Mouse (Mus musculus): ENCODE measurements at regions not wholly inside any gene's neighbourhood (a gene's known extent, or its start where the extent isn't known, plus 50 kb on each side); places are given as distances from the start of the nearest gene placed in this dataset.

DNA sequence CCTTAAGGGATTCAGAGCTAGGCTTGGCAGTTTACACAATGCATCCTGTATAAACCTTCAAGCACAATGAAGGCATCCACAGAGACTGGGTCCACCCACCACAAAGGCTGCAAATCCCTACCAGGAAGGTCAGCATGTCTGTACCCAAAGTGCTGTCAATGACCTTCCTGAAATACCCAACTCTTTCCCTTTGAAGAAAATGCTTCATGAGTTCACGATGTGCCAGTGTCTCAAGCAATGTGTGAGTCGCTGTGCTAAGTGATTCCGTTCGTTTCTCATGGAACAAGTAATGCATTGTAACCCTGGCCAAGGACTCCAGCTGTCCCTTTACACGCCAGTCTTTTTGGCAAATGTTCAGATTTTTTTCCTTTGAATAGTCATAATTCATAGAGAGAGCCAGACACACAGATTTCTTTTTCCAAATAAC is 305.4 kb upstream of the Xrcc4 start:
- Histone ChIP-seq H3K36me3 (ENCODE audit: control insufficient read depth, insufficient read depth, low read length) (no peaks in the 10 kb centered on the region), H3K4me1 (ENCODE audit: control insufficient read depth, insufficient read depth, low read length) (no peaks in the 10 kb centered on the region), H3K79me2 (replicated peaks; ENCODE audit: control insufficient read depth, insufficient read depth, low read length) (no peaks in the 10 kb centered on the region), H3K27ac (no peak overlapping the region), H3K4me3 (no peak overlapping the region), H3K9ac (ENCODE audit: low read depth, low read length) (no peak overlapping the region), H3K27me3 (ENCODE audit: control insufficient read depth, insufficient read depth, low read length) (no peaks in the 10 kb centered on the region)
- peak; percentile 19 to 25 for DNase-seq
- 51% methylated on average over 5 of the region's 5 CpGs for WGBS
- intact Hi-C loops (cut with DNase I), result no loop called here
- TF ChIP-seq CTCF (IDR thresholded peaks at IDR 0.05), result no peak
- TF ChIP-seq POLR2A (IDR thresholded peaks at IDR 0.05; ENCODE audit: insufficient read depth, low read depth, low read length), result no peak
- no peak for TF ChIP-seq EP300 (IDR thresholded peaks at IDR 0.05; ENCODE audit: insufficient read depth, low read depth, low read length)

DNA sequence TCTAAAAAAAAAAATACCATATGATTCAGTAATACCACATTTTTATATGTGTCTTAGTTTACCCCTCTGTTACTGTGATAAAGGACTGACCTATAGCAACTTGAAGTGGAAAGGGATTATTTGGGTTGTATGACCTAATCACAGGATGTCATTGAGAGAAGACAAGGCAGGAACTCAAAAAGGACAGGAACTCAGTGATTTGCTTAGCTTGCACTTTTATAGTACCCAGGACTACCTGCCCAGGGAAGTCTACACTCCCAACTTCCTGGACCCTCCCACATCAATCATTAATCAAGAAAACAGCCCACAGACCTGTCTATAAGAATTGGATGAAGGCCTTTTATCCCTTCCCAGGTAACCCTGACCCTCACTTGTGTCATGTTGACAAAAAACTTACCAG is 303.0 kb upstream of the Xrcc4 start:
- H3K27me3 ChIP-seq (ENCODE audit: control insufficient read depth, insufficient read depth, low read length), result no peaks in the 10 kb centered on the region
- H3K4me3 ChIP-seq, result no peak overlapping the region
- TF ChIP-seq POLR2A (IDR thresholded peaks at IDR 0.05; ENCODE audit: insufficient read depth, low read depth, low read length) (no peak), EP300 (IDR thresholded peaks at IDR 0.05; ENCODE audit: insufficient read depth, low read depth, low read length) (no peak), CTCF (IDR thresholded peaks at IDR 0.05) (no peak)
- H3K36me3 ChIP-seq (ENCODE audit: control insufficient read depth, insufficient read depth, low read length), result no peaks in the 10 kb centered on the region
- no peak overlapping the region for H3K9ac ChIP-seq (ENCODE audit: low read depth, low read length)
- H3K4me1 ChIP-seq (ENCODE audit: control insufficient read depth, insufficient read depth, low read length), result no peaks in the 10 kb centered on the region
- intact Hi-C loops (cut with DNase I), result no loop called here
- DNase-seq, result no peak
- H3K79me2 ChIP-seq (replicated peaks; ENCODE audit: control insufficient read depth, insufficient read depth, low read length), result no peaks in the 10 kb centered on the region
- no peak overlapping the region for H3K27ac ChIP-seq

DNA sequence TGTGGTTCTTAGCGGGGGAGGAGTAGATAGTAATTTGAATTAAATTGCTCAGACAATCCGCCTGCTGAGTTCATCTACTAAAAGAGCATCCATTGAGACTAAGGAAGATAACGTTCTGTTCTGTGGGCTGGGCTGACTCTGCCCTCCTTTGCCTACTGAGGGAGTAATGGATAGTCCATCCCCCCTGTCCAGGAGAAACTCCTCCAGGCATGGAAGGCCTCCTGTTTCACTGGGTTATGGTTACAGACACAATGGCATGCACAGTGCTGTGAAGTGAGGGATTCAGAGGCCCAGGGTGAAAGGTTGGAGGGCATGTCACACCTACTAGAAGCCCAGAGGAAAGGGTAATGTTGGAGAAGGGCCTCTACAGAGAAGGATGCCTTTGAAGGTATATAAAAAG is 287.2 kb upstream of the Xrcc4 start:
- Histone ChIP-seq H3K27me3 (ENCODE audit: control insufficient read depth, insufficient read depth, low read length) (no peaks in the 10 kb centered on the region), H3K4me1 (ENCODE audit: control insufficient read depth, insufficient read depth, low read length) (no peaks in the 10 kb centered on the region), H3K79me2 (replicated peaks; ENCODE audit: control insufficient read depth, insufficient read depth, low read length) (no peaks in the 10 kb centered on the region), H3K36me3 (ENCODE audit: control insufficient read depth, insufficient read depth, low read length) (no peaks in the 10 kb centered on the region), H3K9ac (ENCODE audit: low read depth, low read length) (no peak overlapping the region), H3K4me3 (no peak overlapping the region), H3K27ac (no peak overlapping the region)
- intact Hi-C loops (cut with DNase I), result no loop called here
- 80% methylated on average over 3 of the region's 3 CpGs for WGBS
- no peak for DNase-seq
- TF ChIP-seq CTCF (IDR thresholded peaks at IDR 0.05) (no peak), EP300 (IDR thresholded peaks at IDR 0.05; ENCODE audit: insufficient read depth, low read depth, low read length) (no peak), POLR2A (IDR thresholded peaks at IDR 0.05; ENCODE audit: insufficient read depth, low read depth, low read length) (no peak)

DNA sequence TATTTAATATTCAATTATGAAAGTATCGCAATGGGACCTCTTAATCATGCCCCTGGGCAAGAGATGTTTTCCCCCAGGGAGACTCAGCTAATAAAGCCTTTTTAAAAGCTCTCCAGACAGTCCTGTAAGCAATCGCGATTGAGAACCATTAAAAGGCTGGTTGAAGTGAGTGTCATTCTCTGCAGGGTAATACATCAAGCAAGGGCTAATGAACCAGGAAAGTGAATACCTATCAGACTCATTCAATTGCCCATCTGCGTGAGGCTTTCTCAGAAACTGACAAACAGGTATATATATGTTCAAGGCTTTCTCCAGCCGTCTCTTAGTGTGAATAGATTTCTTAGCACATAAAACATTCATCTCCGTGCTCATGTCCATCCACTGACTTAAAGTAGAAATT is 286.8 kb upstream of the Xrcc4 start:
- no peak for DNase-seq
- WGBS, result 88% methylated on average over 6 of the region's 6 CpGs
- TF ChIP-seq POLR2A (IDR thresholded peaks at IDR 0.05; ENCODE audit: insufficient read depth, low read depth, low read length), result no peak
- TF ChIP-seq EP300 (IDR thresholded peaks at IDR 0.05; ENCODE audit: insufficient read depth, low read depth, low read length), result no peak
- TF ChIP-seq CTCF (IDR thresholded peaks at IDR 0.05), result no peak
- Histone ChIP-seq H3K79me2 (replicated peaks; ENCODE audit: control insufficient read depth, insufficient read depth, low read length) (no peaks in the 10 kb centered on the region), H3K27me3 (ENCODE audit: control insufficient read depth, insufficient read depth, low read length) (no peaks in the 10 kb centered on the region), H3K36me3 (ENCODE audit: control insufficient read depth, insufficient read depth, low read length) (no peaks in the 10 kb centered on the region), H3K9ac (ENCODE audit: low read depth, low read length) (no peak overlapping the region), H3K4me3 (no peak overlapping the region), H3K4me1 (ENCODE audit: control insufficient read depth, insufficient read depth, low read length) (no peaks in the 10 kb centered on the region), H3K27ac (no peak overlapping the region)
- intact Hi-C loops (cut with DNase I), result no loop called here

DNA sequence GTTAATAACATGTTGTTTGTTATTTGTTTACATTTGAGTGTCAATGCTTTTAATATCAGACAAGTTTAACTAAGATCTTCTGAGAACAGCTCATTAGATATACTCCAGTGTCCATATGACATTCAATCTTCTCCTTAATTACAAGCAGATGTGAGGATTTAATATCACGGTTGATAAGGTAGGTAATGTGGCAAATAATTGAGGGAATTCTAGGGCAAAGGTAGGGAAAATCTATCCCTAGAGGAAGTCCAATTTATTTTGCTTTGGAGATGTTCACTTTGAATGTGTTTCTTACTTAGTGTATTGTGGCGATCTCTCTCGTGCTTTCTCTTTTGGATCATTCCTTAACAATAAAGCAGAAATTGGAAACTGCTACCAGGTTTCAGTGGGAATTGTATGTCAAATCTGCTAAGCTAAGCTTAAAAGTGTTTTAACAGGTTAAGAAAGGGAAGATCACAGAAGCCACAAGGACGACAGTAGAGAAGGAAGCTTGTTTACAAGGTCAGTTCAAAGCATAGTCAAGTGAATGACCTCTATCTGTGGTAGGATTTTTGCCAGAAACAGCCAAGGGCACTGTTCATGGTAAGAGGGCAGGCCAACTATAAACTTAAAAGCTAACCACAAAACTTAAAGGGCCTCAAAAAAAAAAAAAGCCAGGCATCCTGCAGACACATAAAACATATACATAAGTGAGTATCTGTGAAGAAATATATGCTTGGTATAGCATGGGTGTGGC is 282.2 kb upstream of the Xrcc4 start:
- Histone ChIP-seq H3K36me3 (ENCODE audit: control insufficient read depth, insufficient read depth, low read length) (no peaks in the 10 kb centered on the region), H3K4me3 (no peak overlapping the region), H3K9ac (ENCODE audit: low read depth, low read length) (no peak overlapping the region), H3K27ac (no peak overlapping the region), H3K27me3 (ENCODE audit: control insufficient read depth, insufficient read depth, low read length) (no peaks in the 10 kb centered on the region), H3K79me2 (replicated peaks; ENCODE audit: control insufficient read depth, insufficient read depth, low read length) (no peaks in the 10 kb centered on the region), H3K4me1 (ENCODE audit: control insufficient read depth, insufficient read depth, low read length) (no peaks in the 10 kb centered on the region)
- DNase-seq, result no peak
- TF ChIP-seq POLR2A (IDR thresholded peaks at IDR 0.05; ENCODE audit: insufficient read depth, low read depth, low read length), result no peak
- TF ChIP-seq EP300 (IDR thresholded peaks at IDR 0.05; ENCODE audit: insufficient read depth, low read depth, low read length), result no peak
- no peak for TF ChIP-seq CTCF (IDR thresholded peaks at IDR 0.05)
- intact Hi-C loops (cut with DNase I), result no loop called here
- 69% methylated on average over 4 of the region's 4 CpGs for WGBS

DNA sequence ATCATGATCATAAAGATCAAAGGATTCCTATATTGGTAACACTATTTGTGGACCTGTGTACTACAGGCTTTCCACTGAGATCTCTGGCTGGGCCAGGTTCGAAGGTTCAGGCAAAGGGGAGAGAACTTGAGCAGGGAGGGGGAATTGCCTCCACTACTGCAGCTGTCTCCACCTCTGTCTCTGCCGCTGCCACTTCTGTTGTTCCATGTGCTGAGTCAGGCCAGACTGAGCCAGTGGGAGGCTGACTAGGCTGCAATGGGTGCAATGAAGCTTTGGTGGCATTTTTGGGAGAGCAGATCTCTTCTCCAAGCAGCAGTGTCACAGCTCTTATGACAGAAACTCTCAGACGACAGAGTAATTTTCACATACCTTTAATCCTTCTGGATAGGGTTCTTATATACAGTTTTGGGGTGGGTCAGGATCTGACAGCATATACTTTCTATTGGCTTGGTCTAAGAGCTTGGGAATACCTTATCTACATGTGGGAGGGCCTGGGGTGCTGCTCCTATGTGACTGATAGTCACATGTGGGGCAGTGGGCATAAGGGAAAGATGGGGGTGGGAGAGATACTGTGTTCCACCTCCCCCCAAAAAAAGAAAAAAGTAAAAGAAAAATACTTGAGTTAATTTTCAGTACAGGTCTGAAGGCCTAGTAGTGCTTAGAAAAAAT is 281.5 kb upstream of the Xrcc4 start:
- H3K4me3 ChIP-seq, result no peak overlapping the region
- H3K27ac ChIP-seq, result no peak overlapping the region
- intact Hi-C loops (cut with DNase I), result no loop called here
- H3K79me2 ChIP-seq (replicated peaks; ENCODE audit: control insufficient read depth, insufficient read depth, low read length), result no peaks in the 10 kb centered on the region
- 82% methylated on average over 3 of the region's 3 CpGs for WGBS
- H3K36me3 ChIP-seq (ENCODE audit: control insufficient read depth, insufficient read depth, low read length), result no peaks in the 10 kb centered on the region
- no peaks in the 10 kb centered on the region for H3K27me3 ChIP-seq (ENCODE audit: control insufficient read depth, insufficient read depth, low read length)
- H3K9ac ChIP-seq (ENCODE audit: low read depth, low read length), result no peak overlapping the region
- TF ChIP-seq CTCF (IDR thresholded peaks at IDR 0.05), result no peak
- TF ChIP-seq EP300 (IDR thresholded peaks at IDR 0.05; ENCODE audit: insufficient read depth, low read depth, low read length), result no peak
- TF ChIP-seq POLR2A (IDR thresholded peaks at IDR 0.05; ENCODE audit: insufficient read depth, low read depth, low read length), result no peak
- H3K4me1 ChIP-seq (ENCODE audit: control insufficient read depth, insufficient read depth, low read length), result no peaks in the 10 kb centered on the region
- no peak for DNase-seq
